Mouse (Mus musculus): ENCODE data around the gene Vti1b. TPM values are rescaled to one million over a fixed set of nuclear protein-coding genes. Genes with fewer than 3 reads are reported as not detected.

Gene Vti1b
- polyA plus RNA-seq, 1 experiment from 2014 or later: 113 TPM

DNA sequence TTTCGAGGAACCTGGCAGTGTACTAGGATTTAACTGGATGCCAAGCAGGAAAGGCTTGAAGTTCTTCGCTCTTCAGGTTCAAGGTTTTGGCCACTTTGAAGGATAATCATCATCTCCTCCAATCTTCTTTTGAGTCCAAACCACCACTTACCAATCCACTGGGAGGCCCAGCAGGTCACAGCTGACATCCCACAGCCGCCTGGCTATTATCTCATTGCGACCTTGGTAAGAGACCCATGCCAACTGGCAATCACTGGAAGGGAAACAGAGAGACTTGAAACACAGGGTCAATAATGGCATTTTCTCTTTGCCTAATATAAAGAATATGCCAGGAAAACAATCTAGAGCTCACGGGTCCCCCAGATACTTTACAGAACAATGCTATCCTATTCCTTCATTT lies 3.5 kb upstream of the Vti1b start:
- Histone ChIP-seq H3K27me3 (no peaks in the 10 kb centered on the region), H3K27ac (replicated peaks) (no peak overlapping the region), H3K4me1 (peaks cover 6% of the 10 kb centered on the region), H3K36me3 (peaks cover 32% of the 10 kb centered on the region), H3K4me2 (replicated peaks) (no peak overlapping the region), H3K4me3 (no peak overlapping the region), H3K9me3 (no peaks in the 10 kb centered on the region), H3K9ac (replicated peaks) (no peak overlapping the region)
- 93% methylated on average over 5 of the region's 5 CpGs for WGBS
- no peak for ATAC-seq (ENCODE audit: low FRiP score, low read depth)

DNA sequence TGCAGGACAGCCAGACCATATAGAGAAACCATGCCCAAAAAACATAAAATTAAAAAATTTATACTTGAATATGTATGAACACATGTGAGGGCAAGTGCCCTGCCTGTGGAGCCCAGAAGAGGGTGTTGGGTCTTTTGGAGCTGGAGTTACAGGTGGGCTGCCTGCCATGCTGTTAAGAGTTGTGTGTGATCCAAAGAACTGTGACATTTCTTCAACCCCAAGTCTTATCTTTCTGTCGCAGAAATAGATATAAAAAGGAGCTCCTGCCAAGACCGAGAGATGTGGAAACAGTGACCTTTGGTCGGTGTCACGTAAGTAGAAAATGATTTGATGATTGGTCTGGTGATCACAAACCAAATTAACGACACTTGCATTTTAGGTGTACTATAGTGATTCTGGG lies 1.3 kb upstream of the Vti1b start:
- H3K9ac ChIP-seq (replicated peaks): no peak overlapping the region
- peaks cover 10% of the 10 kb centered on the region for H3K4me1 ChIP-seq
- H3K27ac ChIP-seq (replicated peaks): no peak overlapping the region
- no peaks in the 10 kb centered on the region for H3K27me3 ChIP-seq
- H3K4me3 ChIP-seq: no peak overlapping the region
- WGBS: 91% methylated on average over 5 of the region's 5 CpGs
- peaks cover 29% of the 10 kb centered on the region for H3K36me3 ChIP-seq
- ATAC-seq (ENCODE audit: low FRiP score, low read depth): no peak
- no peaks in the 10 kb centered on the region for H3K9me3 ChIP-seq
- no peak overlapping the region for H3K4me2 ChIP-seq (replicated peaks)

DNA sequence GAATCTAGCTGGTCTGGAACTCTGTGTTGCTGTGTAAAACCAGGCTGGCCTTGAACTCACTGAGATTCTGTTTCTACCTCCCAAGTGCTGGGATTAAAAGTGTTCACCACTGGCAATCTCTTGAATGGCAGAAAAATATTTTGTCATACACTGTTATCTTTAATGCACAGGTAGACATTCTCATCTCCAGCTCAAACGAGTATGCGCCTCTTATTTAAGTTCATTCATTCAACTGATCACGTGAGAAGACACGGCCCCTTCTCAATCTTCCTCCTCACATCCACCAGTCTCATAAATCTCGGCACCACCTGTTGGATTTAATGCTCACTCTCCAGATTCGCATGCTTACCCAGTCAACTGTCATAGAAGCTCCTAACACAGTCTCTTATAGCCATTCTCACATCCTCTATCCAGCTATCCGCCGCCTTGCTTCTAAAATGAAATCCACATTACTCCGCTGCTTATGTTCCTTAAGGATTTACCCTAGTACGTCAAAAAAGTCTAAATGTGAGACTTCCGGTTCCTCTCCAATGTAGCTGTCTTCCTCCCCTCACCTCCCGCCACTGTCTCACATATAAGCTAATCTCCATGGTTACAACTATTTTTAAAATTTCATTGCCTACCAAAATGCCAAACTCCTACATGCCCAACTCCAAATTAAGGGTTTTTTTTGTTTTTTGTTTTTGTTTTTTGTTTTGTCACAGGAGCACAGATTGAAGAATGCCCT lies 1.0 kb downstream of the Vti1b start:
- peak overlapping the region; percentile 96 for H3K4me3 ChIP-seq
- no peaks in the 10 kb centered on the region for H3K27me3 ChIP-seq
- 40% methylated on average over 12 of the region's 12 CpGs for WGBS
- peak overlapping the region; percentile 94; the same call in 1 of the 2 replicates for H3K27ac ChIP-seq (replicated peaks)
- peak overlapping the region; percentile 83 for H3K9ac ChIP-seq (replicated peaks)
- H3K4me2 ChIP-seq (replicated peaks): peak overlapping the region; percentile 67
- peaks cover 16% of the 10 kb centered on the region for H3K36me3 ChIP-seq
- no peak for ATAC-seq (ENCODE audit: low FRiP score, low read depth)
- H3K4me1 ChIP-seq: peaks cover 10% of the 10 kb centered on the region
- no peaks in the 10 kb centered on the region for H3K9me3 ChIP-seq

DNA sequence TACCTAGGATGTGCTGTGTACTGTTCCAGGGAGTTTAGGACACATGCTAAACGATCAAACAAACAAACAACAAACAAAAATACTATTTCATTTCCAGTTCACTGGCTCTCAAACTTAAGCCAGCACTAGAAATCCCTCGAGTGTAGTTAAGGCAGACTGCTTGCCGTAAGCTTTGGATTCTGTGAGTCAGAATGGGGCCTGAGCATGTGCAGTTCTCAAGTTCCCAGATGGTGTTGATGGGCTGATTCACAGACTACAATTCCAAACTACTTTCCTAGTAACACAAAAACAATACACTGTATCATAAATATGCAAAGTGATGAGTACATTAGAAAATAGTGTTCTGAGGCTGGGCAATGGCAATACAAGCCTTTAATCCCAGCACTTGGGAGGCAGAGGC lies 2.0 kb downstream of the Vti1b start:
- no peak for ATAC-seq (ENCODE audit: low FRiP score, low read depth)
- Histone ChIP-seq H3K27ac (replicated peaks) (no peak overlapping the region), H3K4me2 (replicated peaks) (no peak overlapping the region), H3K36me3 (peaks cover 13% of the 10 kb centered on the region), H3K27me3 (no peaks in the 10 kb centered on the region), H3K4me1 (peaks cover 10% of the 10 kb centered on the region), H3K9ac (replicated peaks) (no peak overlapping the region), H3K4me3 (no peak overlapping the region), H3K9me3 (no peaks in the 10 kb centered on the region)
- 85% methylated on average over 3 of the region's 3 CpGs for WGBS

DNA sequence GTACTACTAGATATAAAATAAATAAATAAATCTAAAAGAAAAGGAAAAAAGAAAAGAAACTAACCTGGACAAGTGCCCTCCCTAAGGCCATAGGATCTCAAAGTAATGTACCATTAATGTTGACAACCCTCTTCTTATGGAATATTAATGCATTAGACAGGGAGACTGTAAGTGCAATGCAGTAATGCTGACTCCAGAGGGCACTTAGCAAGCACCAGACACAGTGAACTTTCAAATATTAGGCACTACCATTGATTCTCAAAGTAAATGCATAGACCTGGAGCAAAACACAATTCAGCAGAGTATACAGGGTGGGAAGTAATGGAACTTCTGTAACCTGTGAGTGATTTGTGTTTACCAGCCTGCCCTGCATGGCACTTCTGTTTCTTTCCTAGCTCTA lies 3.3 kb downstream of the Vti1b start:
- no peak overlapping the region for H3K4me2 ChIP-seq (replicated peaks)
- no peak for ATAC-seq (ENCODE audit: low FRiP score, low read depth)
- H3K9ac ChIP-seq (replicated peaks): no peak overlapping the region
- no peaks in the 10 kb centered on the region for H3K9me3 ChIP-seq
- H3K27me3 ChIP-seq: no peaks in the 10 kb centered on the region
- peaks cover 19% of the 10 kb centered on the region for H3K36me3 ChIP-seq
- no peak overlapping the region for H3K27ac ChIP-seq (replicated peaks)
- no peak overlapping the region for H3K4me3 ChIP-seq
- H3K4me1 ChIP-seq: peaks cover 10% of the 10 kb centered on the region

DNA sequence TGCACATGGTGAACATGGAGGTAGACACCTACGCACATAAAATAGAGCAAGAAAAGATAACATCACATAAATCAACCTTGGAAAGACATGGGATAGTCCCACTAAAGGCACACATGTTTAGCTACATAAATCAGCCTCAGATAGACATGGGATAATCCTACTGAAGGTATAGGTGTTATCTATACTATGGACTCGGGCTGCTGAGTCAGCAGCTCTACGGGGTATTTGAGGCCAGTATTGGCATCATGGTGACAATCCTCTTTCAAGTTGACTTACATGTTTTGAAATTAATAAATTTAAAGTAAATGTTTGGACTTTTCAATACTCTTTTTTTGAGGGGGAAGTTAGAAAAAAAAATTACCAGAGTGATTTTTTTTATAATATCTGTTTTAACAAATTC lies 9.6 kb downstream of the Vti1b start:
- 93% methylated on average over 3 of the region's 3 CpGs for WGBS
- Histone ChIP-seq H3K4me2 (replicated peaks) (no peak overlapping the region), H3K27ac (replicated peaks) (no peak overlapping the region), H3K27me3 (no peaks in the 10 kb centered on the region), H3K9ac (replicated peaks) (no peak overlapping the region), H3K36me3 (peaks cover 73% of the 10 kb centered on the region), H3K4me3 (no peak overlapping the region), H3K4me1 (no peaks in the 10 kb centered on the region), H3K9me3 (no peaks in the 10 kb centered on the region)
- ATAC-seq (ENCODE audit: low FRiP score, low read depth): no peak

DNA sequence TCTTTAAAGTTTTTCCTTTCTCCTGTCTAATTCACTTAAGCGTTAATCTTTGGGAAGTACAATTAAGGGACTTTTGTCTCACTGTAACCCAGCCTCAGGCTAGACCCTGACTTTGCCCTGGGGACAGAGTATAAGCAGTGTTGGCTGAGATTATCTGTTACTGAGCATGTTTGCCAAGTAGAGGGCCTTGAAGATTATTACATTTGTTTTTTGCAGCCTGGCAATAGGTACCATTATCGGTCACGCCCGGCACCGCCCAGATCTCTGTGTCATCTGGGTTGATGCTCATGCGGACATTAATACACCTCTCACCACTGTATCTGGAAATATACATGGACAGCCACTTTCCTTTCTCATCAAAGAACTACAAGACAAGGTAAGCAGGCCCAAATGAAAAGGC lies 22.8 kb downstream of the Vti1b start:
- Histone ChIP-seq H3K4me3 (no peak overlapping the region), H3K9ac (replicated peaks) (no peak overlapping the region), H3K36me3 (peaks cover 13% of the 10 kb centered on the region), H3K27ac (replicated peaks) (no peak overlapping the region), H3K9me3 (no peaks in the 10 kb centered on the region), H3K4me1 (no peaks in the 10 kb centered on the region), H3K27me3 (no peaks in the 10 kb centered on the region), H3K4me2 (replicated peaks) (no peak overlapping the region)
- no peak for ATAC-seq (ENCODE audit: low FRiP score, low read depth)
- 93% methylated on average over 6 of the region's 6 CpGs for WGBS

DNA sequence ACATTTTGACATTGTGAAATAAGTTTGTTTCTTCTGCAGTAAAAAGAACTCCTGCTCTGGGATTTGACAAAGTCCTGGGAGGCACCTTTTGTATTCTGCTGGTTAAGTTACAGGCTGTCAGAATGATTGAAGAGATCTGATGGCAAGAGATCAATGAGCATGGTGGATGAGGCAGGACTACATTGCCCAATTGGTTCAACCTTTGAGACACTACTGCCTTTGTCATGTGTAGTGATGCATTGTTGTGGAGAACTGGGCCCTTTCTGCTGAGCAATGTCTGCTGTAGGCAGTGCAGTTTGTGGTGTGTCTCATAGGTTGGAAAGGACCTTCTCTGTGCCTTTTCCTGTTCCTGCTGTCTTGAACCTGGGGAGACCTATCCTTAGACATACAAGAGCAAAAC lies 31.1 kb downstream of the Vti1b start:
- no peaks in the 10 kb centered on the region for H3K4me1 ChIP-seq

DNA sequence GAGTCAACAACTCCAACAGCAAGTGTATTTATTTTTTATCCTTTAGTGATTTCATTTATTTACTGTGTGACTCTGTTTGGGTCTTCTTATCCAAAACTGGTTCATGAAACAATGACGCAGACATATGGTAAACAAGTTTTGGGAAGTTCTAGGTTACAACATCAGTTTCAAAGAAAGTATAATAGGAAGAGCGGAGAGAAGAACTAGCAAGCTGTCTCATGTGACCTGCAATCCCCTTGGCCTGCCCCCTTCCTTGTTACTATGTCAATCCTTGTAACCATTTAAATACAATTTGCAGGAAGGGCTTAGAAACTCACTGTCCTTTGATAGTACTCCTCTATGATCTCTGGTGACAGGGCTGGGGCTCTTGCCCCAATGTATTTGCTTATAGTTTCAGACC lies 31.7 kb downstream of the Vti1b start:
- ATAC-seq (ENCODE audit: low FRiP score, low read depth): no peak
- Histone ChIP-seq H3K4me1 (no peaks in the 10 kb centered on the region), H3K9me3 (no peaks in the 10 kb centered on the region), H3K9ac (replicated peaks) (no peak overlapping the region), H3K4me2 (replicated peaks) (no peak overlapping the region), H3K4me3 (no peak overlapping the region), H3K36me3 (no peaks in the 10 kb centered on the region), H3K27ac (replicated peaks) (no peak overlapping the region), H3K27me3 (no peaks in the 10 kb centered on the region)
- 90% methylated on average over 2 of the region's 2 CpGs for WGBS

More for the DNA sequence above, 31.1 kb downstream of the Vti1b start:
- Histone ChIP-seq H3K27me3 (no peaks in the 10 kb centered on the region), H3K9ac (replicated peaks) (no peak overlapping the region), H3K36me3 (no peaks in the 10 kb centered on the region), H3K27ac (replicated peaks) (no peak overlapping the region), H3K4me2 (replicated peaks) (no peak overlapping the region), H3K9me3 (no peaks in the 10 kb centered on the region), H3K4me3 (no peak overlapping the region)
- ATAC-seq (ENCODE audit: low FRiP score, low read depth): no peak

DNA sequence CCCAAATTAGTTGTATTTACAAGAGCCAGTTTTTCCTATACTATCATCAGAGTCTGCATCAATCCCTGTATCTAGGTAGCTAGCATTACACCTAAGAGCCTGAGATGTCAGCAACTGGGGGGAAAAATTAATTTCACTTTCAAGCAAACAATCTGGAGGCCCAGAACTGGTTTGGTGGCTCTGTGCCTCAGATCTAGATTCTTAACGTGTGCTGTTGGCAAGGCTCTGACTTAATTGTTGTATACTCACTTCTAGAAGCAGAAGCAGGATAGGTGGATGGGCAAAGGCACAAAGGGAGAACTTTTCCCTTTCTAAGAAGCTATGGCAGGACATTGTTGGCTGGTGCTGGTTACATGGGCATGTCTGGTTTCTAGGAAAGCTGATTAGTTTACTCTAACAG lies 33.0 kb downstream of the Vti1b start:
- Histone ChIP-seq H3K27me3 (no peaks in the 10 kb centered on the region), H3K4me2 (replicated peaks) (no peak overlapping the region), H3K4me3 (no peak overlapping the region), H3K9ac (replicated peaks) (no peak overlapping the region), H3K36me3 (no peaks in the 10 kb centered on the region), H3K4me1 (no peaks in the 10 kb centered on the region), H3K27ac (replicated peaks) (no peak overlapping the region), H3K9me3 (no peaks in the 10 kb centered on the region)
- ATAC-seq (ENCODE audit: low FRiP score, low read depth): no peak
- WGBS: 62% methylated on average over 1 of the region's 1 CpGs

DNA sequence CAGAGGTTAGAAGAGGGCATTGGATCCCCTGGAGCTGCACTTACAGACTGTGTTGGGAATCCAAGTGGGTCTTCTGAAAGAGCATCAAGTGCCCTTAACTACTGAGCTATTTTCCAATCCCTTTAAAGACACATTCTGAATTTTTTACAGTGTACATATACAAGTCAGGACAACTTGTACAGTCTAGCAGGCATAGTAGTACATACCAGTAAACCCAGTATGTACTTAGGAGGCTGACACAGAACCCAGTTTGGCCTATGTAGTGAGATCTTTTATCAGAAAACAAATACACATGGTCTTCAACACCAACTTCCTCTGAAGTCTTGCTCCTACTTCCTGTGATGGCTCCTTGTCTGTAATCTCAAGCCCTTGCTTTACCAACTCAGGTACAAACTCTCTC lies 33.5 kb downstream of the Vti1b start:
- H3K27ac ChIP-seq (replicated peaks): no peak overlapping the region
- no peak overlapping the region for H3K4me3 ChIP-seq
- no peak for ATAC-seq (ENCODE audit: low FRiP score, low read depth)
- no peaks in the 10 kb centered on the region for H3K4me1 ChIP-seq
- no peaks in the 10 kb centered on the region for H3K27me3 ChIP-seq
- no peak overlapping the region for H3K4me2 ChIP-seq (replicated peaks)
- no peaks in the 10 kb centered on the region for H3K9me3 ChIP-seq
- no peaks in the 10 kb centered on the region for H3K36me3 ChIP-seq
- no peak overlapping the region for H3K9ac ChIP-seq (replicated peaks)

DNA sequence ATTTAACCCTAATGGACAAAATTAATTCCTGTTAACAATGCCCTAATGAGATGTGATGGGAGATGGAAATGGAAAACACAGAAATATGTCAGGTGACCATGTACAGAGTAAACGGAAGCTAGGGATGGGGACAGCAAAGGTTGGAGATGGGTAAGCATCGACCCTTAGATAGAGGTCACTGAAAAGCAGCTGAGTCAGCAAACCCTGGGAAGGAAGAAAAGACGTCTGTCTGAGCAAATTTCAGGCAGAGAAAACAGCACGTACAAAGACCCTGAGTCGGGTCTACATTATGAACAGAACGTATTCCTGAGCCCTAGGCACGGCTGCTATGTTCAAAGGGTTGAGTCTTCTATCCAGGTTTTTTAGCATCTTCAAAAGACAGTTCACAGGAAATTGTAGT lies 35.5 kb downstream of the Vti1b start:
- H3K4me2 ChIP-seq (replicated peaks): no peak overlapping the region
- H3K27ac ChIP-seq (replicated peaks): no peak overlapping the region
- 75% methylated on average over 7 of the region's 7 CpGs for WGBS
- H3K9me3 ChIP-seq: no peaks in the 10 kb centered on the region
- H3K9ac ChIP-seq (replicated peaks): no peak overlapping the region
- no peak overlapping the region for H3K4me3 ChIP-seq
- no peaks in the 10 kb centered on the region for H3K36me3 ChIP-seq
- no peak for ATAC-seq (ENCODE audit: low FRiP score, low read depth)
- H3K27me3 ChIP-seq: peaks cover 20% of the 10 kb centered on the region
- no peaks in the 10 kb centered on the region for H3K4me1 ChIP-seq

DNA sequence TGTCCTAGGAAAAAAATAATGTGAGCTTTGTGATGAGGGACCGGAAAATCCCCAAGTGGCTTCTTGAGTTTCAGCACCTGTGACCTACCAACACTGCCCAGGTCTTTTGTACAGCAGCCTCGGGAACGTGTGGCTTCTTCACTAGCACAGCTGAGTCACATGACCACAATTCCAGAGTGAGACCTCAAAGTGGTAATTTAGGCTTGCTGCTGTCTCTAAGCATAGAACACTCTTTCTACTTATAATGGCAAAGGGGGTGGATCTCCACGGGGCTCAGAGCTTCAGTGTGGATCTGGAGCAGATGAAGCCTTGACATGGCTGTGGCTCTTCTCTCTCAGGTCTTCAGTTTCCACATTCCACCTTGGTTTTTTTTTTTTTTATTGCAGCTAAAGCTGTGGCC lies 37.4 kb downstream of the Vti1b start:
- H3K36me3 ChIP-seq: no peaks in the 10 kb centered on the region
- peaks cover 11% of the 10 kb centered on the region for H3K4me1 ChIP-seq
- ATAC-seq (ENCODE audit: low FRiP score, low read depth): no peak
- 41% methylated on average over 4 of the region's 4 CpGs for WGBS
- H3K4me2 ChIP-seq (replicated peaks): no peak overlapping the region
- H3K27ac ChIP-seq (replicated peaks): no peak overlapping the region
- H3K4me3 ChIP-seq: no peak overlapping the region
- H3K9me3 ChIP-seq: no peaks in the 10 kb centered on the region
- H3K27me3 ChIP-seq: peaks cover 38% of the 10 kb centered on the region
- no peak overlapping the region for H3K9ac ChIP-seq (replicated peaks)
